Mouse (Mus musculus) erythroblast, embryonic 14.5 days (primary cell): ENCODE data around the gene Sbpl.

Experiments
- GATA1 ChIP-seq: IDR thresholded peaks from 2 replicates; pipeline ENCODE4 v1.6.1; 2012; ENCODE audit warnings: low read length, inconsistent platforms, mixed read lengths
- TAL1 ChIP-seq: IDR thresholded peaks from 3 replicates; pipeline ENCODE4 v1.6.1; 2012; ENCODE audit warnings: low read length, inconsistent platforms, mixed read lengths

DNA sequence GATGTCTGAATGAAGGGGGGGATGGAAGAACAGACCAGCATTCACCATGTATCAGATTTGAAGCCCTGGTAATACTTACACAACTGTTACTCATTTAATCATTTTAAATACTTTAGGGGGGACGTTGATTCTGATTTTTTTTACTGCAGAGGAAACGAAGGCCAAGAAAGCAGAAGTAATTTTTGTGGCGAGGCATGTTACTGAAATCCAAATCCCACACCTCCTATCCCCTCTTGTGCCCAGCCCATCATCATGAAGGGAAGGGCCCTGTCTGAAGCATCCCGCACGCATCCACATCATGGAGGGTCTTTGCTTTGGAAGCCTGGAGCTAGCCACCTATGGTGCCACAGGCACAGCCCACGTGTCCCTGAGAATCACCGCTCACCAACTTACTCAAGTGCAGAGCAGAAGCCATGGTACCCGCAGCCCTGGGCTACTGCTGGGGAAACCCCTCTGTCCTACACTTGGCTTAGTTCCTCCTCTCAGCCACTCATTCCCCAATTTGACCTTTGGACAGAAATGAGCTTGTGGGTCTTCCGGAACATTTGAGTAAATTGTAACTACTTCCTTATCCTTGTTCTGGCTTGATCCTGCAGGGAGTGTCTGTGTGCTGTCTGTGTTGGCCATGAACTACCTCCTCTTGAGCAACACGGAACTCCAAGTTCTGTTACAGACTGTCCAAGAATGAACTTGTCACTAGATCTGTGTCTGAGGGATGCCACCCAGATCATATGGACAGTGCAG is 11.8 kb upstream of the Sbpl start:
- no peak for TF ChIP-seq GATA1
- TF ChIP-seq TAL1, result no peak
